Mouse (Mus musculus) limb, embryonic 14.5 days (tissue): ENCODE measurements around the gene Htr1d. TPM values are rescaled to one million over a fixed set of nuclear protein-coding genes. Genes with fewer than 3 reads are reported as not detected.
A peak's percentile ranks its signal among the peaks of the same experiment; 100 is the strongest.

Experiments
- ATAC-seq: fragments of 200-750 bp; cut with Nextera tagmentation; 2 replicates; pipeline ENCODE4 v1.8.0; 2017; ENCODE audit warnings: low read depth, moderate number of reproducible peaks, moderate TSS enrichment; ENCODE audit not compliant: low FRiP score
- DNase-seq: peaks from one replicate; pipeline ENCODE4 v3.0.0-alpha.2; 2015; ENCODE audit warnings: low spot score
- H3K27ac ChIP-seq: fragments of 300-500 bp; sonication (generic); replicated peaks from 2 replicates; pipeline ENCODE4 v1.5.1; 2014; ENCODE audit warnings: low read depth, mild to moderate bottlenecking, low read length, moderate library complexity, mixed read lengths
- H3K27me3 ChIP-seq: fragments of 300-500 bp; sonication (generic); 2 replicates; pipeline ENCODE4 v1.6.1; 2014; ENCODE audit warnings: low read length, mixed read lengths; ENCODE audit not compliant: control insufficient read depth, insufficient read depth
- H3K36me3 ChIP-seq: fragments of 300-500 bp; sonication (generic); 2 replicates; pipeline ENCODE4 v1.6.1; 2014; ENCODE audit warnings: mild to moderate bottlenecking, low read length, moderate library complexity, mixed read lengths; ENCODE audit not compliant: control insufficient read depth, insufficient read depth
- H3K4me1 ChIP-seq: fragments of 300-500 bp; sonication (generic); 2 replicates; pipeline ENCODE4 v1.6.1; 2014; ENCODE audit warnings: antibody characterized with exemption, low read length, mixed read lengths; ENCODE audit not compliant: control insufficient read depth, insufficient read depth
- H3K4me2 ChIP-seq: fragments of 300-500 bp; sonication (generic); replicated peaks from 2 replicates; pipeline ENCODE4 v1.6.1; 2014; ENCODE audit warnings: low read depth, mild to moderate bottlenecking, low read length, moderate library complexity; ENCODE audit not compliant: severe bottlenecking
- H3K4me3 ChIP-seq: fragments of 300-500 bp; sonication (generic); replicated peaks from 2 replicates; pipeline ENCODE4 v1.5.1; 2014; ENCODE audit warnings: low read length
- H3K9ac ChIP-seq: fragments of 300-500 bp; sonication (generic); 2 replicates; pipeline ENCODE4 v1.6.1; 2014; ENCODE audit warnings: mild to moderate bottlenecking, low read depth, low read length, moderate library complexity; ENCODE audit not compliant: severe bottlenecking
- H3K9me3 ChIP-seq: fragments of 300-500 bp; sonication (generic); 2 replicates; pipeline ENCODE4 v1.6.1; 2016; ENCODE audit warnings: low read length; ENCODE audit not compliant: control insufficient read depth
- POLR2A ChIP-seq: fragments of 200-500 bp; IDR thresholded peaks from 2 replicates; pipeline ENCODE4 v1.8.0; 2012; ENCODE audit warnings: inconsistent platforms, mild to moderate bottlenecking, moderate library complexity, borderline replicate concordance; ENCODE audit not compliant: insufficient read depth, insufficient read length; ENCODE audit errors: extremely low read depth
- WGBS: fragments of 180-500 bp; shearing (Covaris S2); extraction: QIAGEN DNeasy Blood & Tissue Kit; methylation state at CpG from one replicate; pipeline ENCODE4 v1.1.7; 2014; 5-methylcytosine and 5-hydroxymethylcytosine counted together
- polyA plus RNA-seq, 2 experiments: library from polyadenylated mRNA; depleted of rRNA in 1 of 2; stranded (reverse) in 1 of 2; unstranded in 1 of 2; fragments of >200 nt; fragmentation: Nextera tagmentation in 1 of 2; extraction: Ambion mirVana in 1 of 2; gene quantifications; 2 replicates each; pipeline versions ENCODE4 v1.2.1 to v1.2.3; 2012 to 2014

The Htr1d gene
- polyA plus RNA-seq, 2 experiments = 0.23 to 0.44 TPM

GRCm38 (mm10) chr4:136407831-136408230 lies 15.5 kb upstream of the Htr1d start:
- DNase-seq = peak; percentile 22
- Histone ChIP-seq H3K4me3 (no peak overlapping the region), H3K27ac (no peak overlapping the region), H3K4me2 (no peak overlapping the region), H3K9me3 (no peaks in the 10 kb centered on the region), H3K36me3 (no peaks in the 10 kb centered on the region), H3K9ac (no peak overlapping the region), H3K4me1 (no peaks in the 10 kb centered on the region; the same call in 1 of the 2 replicates), H3K27me3 (no peaks in the 10 kb centered on the region)
- 45% methylated on average over 11 of the region's 11 CpGs for WGBS
- no peak for ATAC-seq
- no peak for TF ChIP-seq POLR2A

GRCm38 (mm10) chr4:136411995-136412765 lies 11.1 kb upstream of the Htr1d start:
- no peaks in the 10 kb centered on the region for H3K27me3 ChIP-seq
- no peak for TF ChIP-seq POLR2A

GRCm38 (mm10) chr4:136415477-136415876 lies 7.8 kb upstream of the Htr1d start:
- no peak overlapping the region for H3K4me3 ChIP-seq
- no peaks in the 10 kb centered on the region for H3K9me3 ChIP-seq
- H3K27me3 ChIP-seq = no peaks in the 10 kb centered on the region
- H3K27ac ChIP-seq = no peak overlapping the region
- no peaks in the 10 kb centered on the region for H3K4me1 ChIP-seq
- no peak for DNase-seq
- no peak overlapping the region for H3K9ac ChIP-seq
- no peaks in the 10 kb centered on the region for H3K36me3 ChIP-seq
- no peak for TF ChIP-seq POLR2A
- WGBS = 74% methylated on average over 9 of the region's 9 CpGs
- H3K4me2 ChIP-seq = no peak overlapping the region
- no peak for ATAC-seq

More at GRCm38 (mm10) chr4:136411995-136412765, 11.1 kb upstream of the Htr1d start:
- Histone ChIP-seq H3K9me3 (no peaks in the 10 kb centered on the region), H3K9ac (no peak overlapping the region), H3K27ac (no peak overlapping the region), H3K4me2 (no peak overlapping the region), H3K4me1 (no peaks in the 10 kb centered on the region; the same call in 1 of the 2 replicates), H3K4me3 (no peak overlapping the region), H3K36me3 (no peaks in the 10 kb centered on the region)
- WGBS = 82% methylated on average over 10 of the region's 10 CpGs
- DNase-seq = no peak
- ATAC-seq = no peak

GRCm38 (mm10) chr4:136418962-136419361 lies 4.4 kb upstream of the Htr1d start:
- H3K4me3 ChIP-seq = no peak overlapping the region
- WGBS = 17% methylated on average over 11 of the region's 11 CpGs
- H3K4me2 ChIP-seq = no peak overlapping the region
- ATAC-seq (no peak), DNase-seq (no peak)
- peaks cover 14% of the 10 kb centered on the region; the same call in 1 of the 2 replicates for H3K27me3 ChIP-seq
- no peak for TF ChIP-seq POLR2A
- no peak overlapping the region for H3K27ac ChIP-seq
- no peak overlapping the region for H3K9ac ChIP-seq
- no peaks in the 10 kb centered on the region for H3K9me3 ChIP-seq
- H3K4me1 ChIP-seq = peaks cover 1% of the 10 kb centered on the region; the same call in 1 of the 2 replicates
- no peaks in the 10 kb centered on the region for H3K36me3 ChIP-seq

GRCm38 (mm10) chr4:136419386-136419785 lies 3.9 kb upstream of the Htr1d start:
- Histone ChIP-seq H3K9ac (no peak overlapping the region), H3K27ac (no peak overlapping the region), H3K9me3 (no peaks in the 10 kb centered on the region), H3K36me3 (no peaks in the 10 kb centered on the region), H3K4me2 (no peak overlapping the region), H3K4me3 (no peak overlapping the region), H3K27me3 (peaks cover 17% of the 10 kb centered on the region; the same call in 1 of the 2 replicates), H3K4me1 (peaks cover 2% of the 10 kb centered on the region; the same call in 1 of the 2 replicates)
- WGBS = 85% methylated on average over 6 of the region's 6 CpGs
- TF ChIP-seq POLR2A = no peak
- ATAC-seq = no peak
- no peak for DNase-seq
